Mouse (Mus musculus): ENCODE measurements around the gene Tnfsf15. TPM values are rescaled to one million over a fixed set of nuclear protein-coding genes. Genes with fewer than 3 reads are reported as not detected.

The Tnfsf15 gene
- total RNA-seq, 1 experiment from 2014 or later = 0.12 TPM

- DNase-seq = no peak
Measured at GRCm38 (mm10) chr4:63742101-63742500, 2.8 kb downstream of the Tnfsf15 start.

GRCm38 (mm10) chr4:63740761-63741160, 4.2 kb downstream of the Tnfsf15 start:
- no peak for DNase-seq

- no peak for DNase-seq
Measured at GRCm38 (mm10) chr4:63740001-63740400, 4.9 kb downstream of the Tnfsf15 start.

- peak; percentile 15 for DNase-seq
Measured at GRCm38 (mm10) chr4:63739524-63739923, 5.4 kb downstream of the Tnfsf15 start.

GRCm38 (mm10) chr4:63738364-63738997, 6.4 kb downstream of the Tnfsf15 start:
- no peak for DNase-seq

GRCm38 (mm10) chr4:63731299-63731698, 13.6 kb downstream of the Tnfsf15 start:
- DNase-seq = no peak

- DNase-seq = no peak
Measured at GRCm38 (mm10) chr4:63726727-63727126, 18.2 kb downstream of the Tnfsf15 start.

- DNase-seq = no peak
Measured at GRCm38 (mm10) chr4:63725981-63726380, 18.9 kb downstream of the Tnfsf15 start.

GRCm38 (mm10) chr4:63717922-63718643, 26.8 kb downstream of the Tnfsf15 start:
- DNase-seq = peak; percentile 90

GRCm38 (mm10) chr4:63711886-63712285, 33.0 kb downstream of the Tnfsf15 start:
- no peak for DNase-seq

- DNase-seq = no peak
Measured at GRCm38 (mm10) chr4:63710431-63711220, 34.3 kb downstream of the Tnfsf15 start.

- no peak for DNase-seq
Measured at GRCm38 (mm10) chr4:63706279-63706971, 38.5 kb downstream of the Tnfsf15 start.

GRCm38 (mm10) chr4:63704232-63704631, 40.7 kb downstream of the Tnfsf15 start:
- DNase-seq = no peak

GRCm38 (mm10) chr4:63703686-63704085, 41.2 kb downstream of the Tnfsf15 start:
- DNase-seq = no peak

- DNase-seq = no peak
Measured at GRCm38 (mm10) chr4:63702006-63702704, 42.8 kb downstream of the Tnfsf15 start.

- DNase-seq = no peak
Measured at GRCm38 (mm10) chr4:63699749-63700148, 45.2 kb downstream of the Tnfsf15 start.

GRCm38 (mm10) chr4:63696921-63697320, 48.0 kb downstream of the Tnfsf15 start:
- DNase-seq = no peak

GRCm38 (mm10) chr4:63692351-63692750, 52.6 kb downstream of the Tnfsf15 start:
- DNase-seq = no peak

- no peak for DNase-seq
Measured at GRCm38 (mm10) chr4:63687429-63687828, 57.5 kb downstream of the Tnfsf15 start.

- no peak for DNase-seq
Measured at GRCm38 (mm10) chr4:63686157-63686556, 58.8 kb downstream of the Tnfsf15 start.

- no peak for DNase-seq
Measured at GRCm38 (mm10) chr4:63685253-63685525, 59.7 kb downstream of the Tnfsf15 start.
